Mouse (Mus musculus) layer of hippocampus, adult 9-10 months (tissue): ENCODE data around the gene Plagl1.

Source experiments
- DNase-seq: peaks from one replicate; pipeline ENCODE4 v3.0.0; 2022; ENCODE audit warnings: low spot score

Plagl1 gene

DNA sequence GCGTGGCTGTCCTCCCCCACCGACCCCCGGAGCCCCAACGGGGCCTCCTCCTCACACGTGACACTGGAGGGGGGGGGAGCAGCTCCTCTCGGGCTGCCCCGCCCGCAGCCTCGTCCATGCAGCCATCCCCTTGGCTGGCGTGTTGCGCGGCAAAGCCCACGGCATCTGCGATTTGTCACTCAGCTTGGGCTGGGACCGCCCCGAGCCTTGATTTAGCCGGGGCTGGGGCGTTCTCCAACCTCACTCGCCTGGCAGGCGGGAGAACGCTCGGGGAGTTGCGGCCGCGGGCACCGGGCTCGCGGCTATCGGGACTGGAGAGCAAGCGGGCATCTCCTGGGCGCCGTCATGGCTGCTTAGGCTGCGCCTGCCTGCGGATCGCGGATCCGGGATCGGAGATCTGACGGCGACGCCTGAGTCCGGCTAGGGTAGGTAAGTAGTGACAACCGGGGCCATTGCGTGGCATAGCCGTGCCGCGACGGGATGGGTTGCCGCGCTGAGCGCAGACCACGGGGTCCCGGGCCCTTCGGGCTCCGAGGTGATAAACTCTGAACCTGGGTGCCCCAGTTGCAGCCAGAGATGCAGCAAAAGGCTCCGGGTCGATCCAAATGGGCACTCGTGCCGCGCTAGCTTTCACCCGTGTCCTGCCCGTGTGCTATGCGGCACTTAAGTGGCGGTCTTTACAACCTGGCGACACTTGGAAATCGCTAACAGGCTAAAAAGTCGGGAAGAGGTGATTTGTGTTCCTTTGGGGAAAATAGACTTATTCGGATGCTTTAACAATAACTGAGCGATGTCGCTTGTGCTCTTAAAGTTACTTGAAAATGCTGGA is 30.5 kb downstream of the Plagl1 start:
- DNase-seq: no peak

- DNase-seq: no peak
These were observed 32.7 kb downstream of the Plagl1 start for GRCm38 (mm10) chr10:13092996-13093395.

- no peak for DNase-seq
These were observed 38.6 kb downstream of the Plagl1 start for GRCm38 (mm10) chr10:13098895-13099294.

- DNase-seq: no peak
These were observed 39.9 kb downstream of the Plagl1 start for GRCm38 (mm10) chr10:13100061-13100648.

GRCm38 (mm10) chr10:13102360-13102759 is 42.1 kb downstream of the Plagl1 start:
- DNase-seq: no peak

GRCm38 (mm10) chr10:13103838-13104237 is 43.5 kb downstream of the Plagl1 start:
- no peak for DNase-seq

DNA sequence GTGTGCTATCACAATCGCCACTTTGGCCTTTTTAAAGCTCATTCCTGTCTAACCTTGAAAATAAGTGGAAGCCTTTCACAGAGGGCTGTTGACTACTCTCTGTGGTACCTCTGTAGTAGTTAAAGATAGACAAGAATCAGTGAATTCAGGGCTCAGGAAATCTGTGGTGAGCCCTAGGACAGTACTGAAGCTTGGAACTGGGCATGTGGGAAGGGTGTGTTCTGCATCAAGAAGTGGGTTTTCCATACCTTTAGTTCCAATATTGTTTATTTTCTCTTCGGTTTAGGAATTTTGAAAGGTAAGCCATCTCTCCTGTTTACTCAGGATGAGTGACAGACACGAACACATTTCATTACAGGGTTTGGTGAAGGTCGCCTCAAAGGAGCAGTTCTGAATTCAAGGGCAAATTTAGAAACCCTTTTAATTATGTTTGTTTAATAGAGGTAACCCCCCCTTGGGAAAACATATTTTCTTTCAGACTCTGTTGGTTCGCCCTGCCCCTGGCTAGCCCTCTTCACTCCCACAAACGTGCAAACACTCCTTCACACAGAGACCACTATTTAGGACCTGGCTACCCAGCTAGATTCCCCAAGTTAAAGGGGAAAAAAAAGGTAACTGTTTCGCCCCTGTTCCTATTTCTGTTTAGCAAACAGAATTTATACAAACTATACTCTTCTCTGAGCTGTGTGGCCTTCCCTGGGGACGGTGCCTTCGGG is 46.8 kb downstream of the Plagl1 start:
- DNase-seq: no peak

GRCm38 (mm10) chr10:13108021-13108548 is 47.8 kb downstream of the Plagl1 start:
- no peak for DNase-seq

DNA sequence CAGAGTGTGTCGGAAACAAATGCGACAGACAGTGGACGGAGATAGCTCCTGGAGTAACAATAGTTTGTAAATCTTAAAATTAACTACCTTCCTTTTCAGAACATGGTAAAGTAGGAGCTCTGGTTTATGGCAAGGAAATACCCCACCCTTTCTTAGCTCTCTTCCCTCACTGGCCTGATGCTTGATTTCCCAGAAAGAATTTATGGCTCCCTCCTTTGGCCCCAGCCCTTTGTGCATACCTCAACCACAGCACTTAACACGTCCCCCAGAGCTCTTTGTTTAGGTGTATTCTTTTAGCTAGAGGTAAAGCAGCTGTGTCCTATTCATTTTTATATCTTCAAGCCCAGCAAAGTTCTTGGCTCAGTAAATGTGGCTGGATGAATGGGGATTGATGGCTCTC is 48.5 kb downstream of the Plagl1 start:
- DNase-seq: no peak

GRCm38 (mm10) chr10:13109781-13110180 is 49.5 kb downstream of the Plagl1 start:
- DNase-seq: no peak

DNA sequence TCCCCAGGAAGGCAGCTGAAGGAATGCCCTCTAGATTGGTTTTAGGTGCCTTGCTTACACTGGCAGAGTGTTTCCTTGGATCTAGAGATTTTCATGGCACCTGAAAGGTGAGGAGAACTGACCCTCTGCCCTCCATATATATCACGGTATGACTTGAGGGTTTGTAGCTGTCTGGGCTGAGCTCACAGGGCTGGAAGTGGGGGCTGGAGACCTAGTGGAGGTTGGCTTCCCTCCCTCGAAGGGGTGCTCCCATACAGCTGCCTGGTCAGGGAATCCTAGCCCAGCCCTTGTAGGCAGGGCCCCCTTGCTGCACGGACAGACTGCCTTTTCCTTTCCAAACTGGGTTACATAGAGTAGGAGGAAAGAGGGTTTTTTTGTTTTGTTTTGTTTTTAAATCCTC is 52.5 kb downstream of the Plagl1 start:
- no peak for DNase-seq

DNA sequence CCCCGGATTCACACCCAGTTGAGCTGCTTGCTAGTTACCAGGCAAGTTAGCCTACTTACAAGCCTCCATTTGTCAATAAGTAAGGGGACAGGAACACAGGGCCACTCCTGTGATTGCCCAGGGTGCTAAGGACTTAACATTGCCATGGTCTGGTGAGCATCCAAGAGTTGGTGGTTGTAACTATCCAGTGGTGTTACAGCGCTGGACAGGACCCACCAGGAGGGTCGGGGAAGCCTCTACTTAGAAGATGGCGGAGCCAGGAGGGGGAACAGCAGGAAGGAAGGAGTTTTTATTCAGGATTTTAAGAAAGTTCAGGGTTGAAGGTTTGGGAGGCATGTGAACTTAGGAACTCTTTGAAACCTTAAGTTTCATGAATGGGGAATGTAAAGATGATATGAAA is 53.3 kb downstream of the Plagl1 start:
- no peak for DNase-seq

- no peak for DNase-seq
These were observed 54.7 kb downstream of the Plagl1 start for GRCm38 (mm10) chr10:13115030-13115429.

DNA sequence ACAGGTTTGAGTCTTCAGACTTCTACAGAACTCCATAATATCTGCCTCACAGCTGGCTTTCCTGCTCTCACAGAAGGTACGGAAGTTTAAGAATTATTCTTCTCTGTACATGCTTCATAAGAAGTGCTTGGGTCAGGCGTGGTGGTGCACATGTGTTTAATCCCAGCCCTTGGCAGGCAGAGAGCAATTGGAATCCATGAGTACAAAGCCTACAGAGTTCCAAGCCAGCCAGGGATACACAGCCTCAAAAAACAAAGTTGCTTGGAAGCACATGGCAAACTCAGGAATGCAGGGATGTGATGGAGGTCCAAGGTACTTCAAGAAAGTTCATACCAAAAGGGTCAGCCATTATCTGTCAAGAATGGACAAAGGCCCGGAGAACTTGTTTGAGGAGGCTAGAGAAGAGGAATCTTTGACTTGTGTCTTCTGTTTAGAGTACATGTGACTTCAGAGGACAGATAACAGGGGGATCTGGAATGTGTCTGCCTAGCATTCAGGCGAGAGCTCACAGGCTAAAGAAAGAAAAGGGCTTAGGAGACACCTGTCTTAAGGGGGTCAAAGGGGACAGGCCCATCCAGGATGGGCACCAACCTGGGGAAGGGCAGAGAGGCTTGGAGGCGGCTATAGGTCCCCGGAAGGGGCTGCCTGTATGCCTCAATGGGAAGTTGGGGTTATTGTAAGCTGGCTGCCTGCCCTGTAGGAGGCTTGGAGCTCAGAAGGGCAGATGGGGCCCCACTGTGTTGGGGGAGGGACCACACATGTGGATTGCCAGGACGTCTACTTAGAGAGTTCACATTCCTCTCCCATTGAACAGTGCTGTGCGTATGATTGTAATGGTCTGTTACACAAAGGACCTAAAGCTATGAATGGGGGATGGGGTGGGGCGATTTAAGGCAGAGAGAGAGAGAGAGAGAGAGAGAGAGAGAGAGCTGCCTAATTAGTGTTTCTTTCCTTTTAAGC is 56.7 kb downstream of the Plagl1 start:
- DNase-seq: no peak

GRCm38 (mm10) chr10:13118024-13118769 is 57.9 kb downstream of the Plagl1 start:
- DNase-seq: no peak

DNA sequence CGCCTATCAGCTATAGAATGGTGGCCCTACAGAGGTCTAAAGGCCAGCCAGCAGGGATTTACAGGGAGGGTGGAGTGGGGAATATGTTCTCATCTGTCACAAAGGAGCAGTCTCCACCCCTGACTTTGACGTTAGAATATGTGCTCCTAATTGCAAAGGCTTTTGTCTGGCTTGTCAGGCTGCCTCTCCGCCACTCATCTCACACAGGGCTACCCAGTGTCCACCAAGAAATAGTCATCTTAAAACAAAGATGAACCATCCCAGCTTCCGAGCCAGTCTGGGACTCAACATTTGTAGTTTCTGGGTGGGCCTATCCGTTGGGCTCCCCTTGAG is 58.4 kb downstream of the Plagl1 start:
- no peak for DNase-seq

DNA sequence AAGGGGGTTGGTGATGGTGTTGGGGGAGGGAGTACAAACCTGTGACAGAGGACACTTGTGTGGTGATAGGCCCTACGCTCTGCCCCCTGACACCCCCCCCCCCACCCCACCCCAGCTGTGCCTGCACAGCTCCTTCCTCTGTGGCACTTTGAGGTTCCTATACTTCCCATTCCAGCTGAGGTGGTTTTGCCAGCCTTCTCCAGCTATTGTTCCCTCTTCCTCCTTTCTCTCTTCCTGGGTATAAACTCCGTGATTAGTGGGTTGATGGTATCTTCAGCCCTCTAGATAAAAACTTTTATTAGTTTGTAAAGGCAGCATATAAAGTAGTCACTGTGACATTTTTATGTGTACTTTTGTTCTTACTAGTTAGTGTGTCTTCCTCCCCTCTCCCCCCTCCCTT is 59.0 kb downstream of the Plagl1 start:
- DNase-seq: no peak

DNA sequence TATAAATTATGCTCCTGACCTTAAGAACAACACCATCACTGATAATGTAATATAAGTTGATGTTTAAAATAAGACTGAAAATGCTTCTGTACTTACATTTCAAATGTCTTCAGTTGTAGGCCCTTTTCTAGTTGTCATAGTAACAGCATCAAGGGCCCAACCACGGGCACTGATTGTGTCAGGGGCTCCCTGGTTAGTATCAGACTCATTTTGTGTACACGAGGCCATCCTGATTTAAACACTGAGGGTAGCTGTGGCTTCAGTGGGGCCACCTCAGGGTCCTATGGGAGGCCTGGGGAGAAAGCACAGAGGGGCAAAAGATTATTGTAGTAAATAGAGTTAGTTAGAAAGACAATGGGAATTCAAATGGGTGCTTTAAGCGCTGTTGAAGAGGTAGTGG is 65.5 kb downstream of the Plagl1 start:
- DNase-seq: no peak

GRCm38 (mm10) chr10:13127335-13127734 is 67.0 kb downstream of the Plagl1 start:
- DNase-seq: peak; percentile 7

- no peak for DNase-seq
These were observed 67.6 kb downstream of the Plagl1 start for GRCm38 (mm10) chr10:13127946-13128345.

- DNase-seq: no peak
These were observed 73.5 kb downstream of the Plagl1 start for GRCm38 (mm10) chr10:13133850-13134249.
